Mouse (Mus musculus): ENCODE results near the gene Dpep1.
"Not testable (repeated sequence)": the region's sequence is repeated elsewhere in the genome, so short reads cannot be mapped to it uniquely, and the experiment has no call there.

The Dpep1 gene

GRCm38 (mm10) chr8:123212321-123213117 lies 26.5 kb downstream of the Dpep1 start, which contains the start of the genes Chmp1a and Spata33:
Gene Chmp1a, minus strand, starts transcription at chr8:123212763.
Gene Spata33, plus strand, starts transcription at chr8:123212832.
- peak; percentile 98 for DNase-seq

GRCm38 (mm10) chr8:123213118-123213772 lies 27.2 kb downstream of the Dpep1 start:
- DNase-seq = peak; percentile 21

GRCm38 (mm10) chr8:123215430-123215829 lies 29.4 kb downstream of the Dpep1 start:
- DNase-seq = no peak

- DNase-seq = no peak
Measured at GRCm38 (mm10) chr8:123220917-123221316, 34.9 kb downstream of the Dpep1 start.

GRCm38 (mm10) chr8:123224278-123225266 lies 38.5 kb downstream of the Dpep1 start, which contains the start of gene Cdk10:
Gene Cdk10, plus strand, starts transcription at chr8:123224842.
- DNase-seq = peak; percentile 95

- DNase-seq = no peak
Measured at GRCm38 (mm10) chr8:123228416-123228815, 42.4 kb downstream of the Dpep1 start.

GRCm38 (mm10) chr8:123230326-123230725 lies 44.3 kb downstream of the Dpep1 start:
- not testable (repeated sequence) for DNase-seq

- peak; percentile 36 for DNase-seq
Measured at GRCm38 (mm10) chr8:123231742-123232141, 45.7 kb downstream of the Dpep1 start.

GRCm38 (mm10) chr8:123232553-123232952 lies 46.5 kb downstream of the Dpep1 start:
- DNase-seq = no peak

- no peak for DNase-seq
Measured at GRCm38 (mm10) chr8:123233300-123233699, 47.3 kb downstream of the Dpep1 start.

GRCm38 (mm10) chr8:123233760-123234159 lies 47.7 kb downstream of the Dpep1 start:
- DNase-seq = no peak

- DNase-seq = no peak
Measured at GRCm38 (mm10) chr8:123234918-123235519, 49.0 kb downstream of the Dpep1 start.

- peak; percentile 94 for DNase-seq
Measured at GRCm38 (mm10) chr8:123235520-123236497, 49.8 kb downstream of the Dpep1 start, which contains the start of gene Spata2l. Gene Spata2l, minus strand, starts transcription at chr8:123236233.

- no peak for DNase-seq
Measured at GRCm38 (mm10) chr8:123239398-123239797, 53.4 kb downstream of the Dpep1 start.

GRCm38 (mm10) chr8:123242107-123242923 lies 56.3 kb downstream of the Dpep1 start:
- DNase-seq = no peak

- no peak for DNase-seq
Measured at GRCm38 (mm10) chr8:123243053-123243452, 57.0 kb downstream of the Dpep1 start.

- DNase-seq = peak; percentile 37
Measured at GRCm38 (mm10) chr8:123244382-123244781, 58.3 kb downstream of the Dpep1 start.

- DNase-seq = no peak
Measured at GRCm38 (mm10) chr8:123245543-123245942, 59.5 kb downstream of the Dpep1 start.

- DNase-seq = no peak
Measured at GRCm38 (mm10) chr8:123247748-123248147, 61.7 kb downstream of the Dpep1 start.

GRCm38 (mm10) chr8:123248596-123248995 lies 62.6 kb downstream of the Dpep1 start:
- no peak for DNase-seq

All from kidney, postnatal 14 days (tissue).